Mouse (Mus musculus): Measurements from ENCODE around the gene Phactr1. TPM values are rescaled to one million over a fixed set of nuclear protein-coding genes. Genes with fewer than 3 reads are reported as not detected.
A peak's percentile ranks its signal among the peaks of the same experiment; 100 is the strongest.

The Phactr1 gene
- total and polyA plus RNA-seq, 2 experiments from 2014 or later = 84.5 to 106 TPM

DNA sequence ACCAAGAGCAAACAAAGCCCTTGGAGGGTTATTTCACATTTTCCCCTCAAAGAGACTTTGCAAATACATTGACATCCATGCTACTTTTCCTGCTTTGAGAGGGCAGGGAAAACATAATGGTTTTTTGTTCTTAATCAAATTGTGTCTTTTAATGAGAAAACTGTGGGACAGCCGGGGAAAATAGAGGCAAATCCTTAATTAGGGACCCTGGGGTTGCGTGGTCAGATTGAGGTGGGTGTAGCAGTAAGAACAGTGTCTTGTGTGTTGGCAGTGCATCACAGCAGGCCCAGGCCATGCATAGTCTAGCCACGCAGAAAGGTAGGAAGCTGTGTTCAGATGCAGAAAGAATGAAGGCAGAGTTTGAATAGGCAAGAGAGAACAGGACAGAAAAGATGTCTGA lies 310.7 kb downstream of the Phactr1 start:
- Histone ChIP-seq H3K27me3 (ENCODE audit: insufficient read depth, low read length) (no peaks in the 10 kb centered on the region), H3K4me2 (ENCODE audit: low read depth) (no peak overlapping the region), H3K36me3 (ENCODE audit: insufficient read depth) (no peaks in the 10 kb centered on the region), H3K4me1 (ENCODE audit: insufficient read depth) (peaks cover 2% of the 10 kb centered on the region; the same call in 1 of the 2 replicates), H3K4me3 (ENCODE audit: low read depth, low read length) (no peak overlapping the region), H3K9me3 (ENCODE audit: low read length) (no peaks in the 10 kb centered on the region), H3K27ac (ENCODE audit: low read depth, low read length) (no peak overlapping the region), H3K9ac (no peak overlapping the region)
- 29% methylated on average over 3 of the region's 3 CpGs for WGBS
- ATAC-seq = no peak
- no peak for DNase-seq
- TF ChIP-seq CTCF (IDR thresholded peaks at IDR 0.05; ENCODE audit: low read depth) = no peak

GRCm38 (mm10) chr13:42992306-42992705 lies 311.9 kb downstream of the Phactr1 start:
- Histone ChIP-seq H3K4me1 (ENCODE audit: insufficient read depth) (peaks cover 2% of the 10 kb centered on the region; the same call in 1 of the 2 replicates), H3K27me3 (ENCODE audit: insufficient read depth, low read length) (no peaks in the 10 kb centered on the region), H3K36me3 (ENCODE audit: insufficient read depth) (no peaks in the 10 kb centered on the region), H3K27ac (ENCODE audit: low read depth, low read length) (no peak overlapping the region), H3K9me3 (ENCODE audit: low read length) (no peaks in the 10 kb centered on the region), H3K4me3 (ENCODE audit: low read depth, low read length) (no peak overlapping the region), H3K4me2 (ENCODE audit: low read depth) (no peak overlapping the region), H3K9ac (no peak overlapping the region)
- 26% methylated on average over 4 of the region's 4 CpGs for WGBS
- DNase-seq = peak; percentile 36
- TF ChIP-seq CTCF (IDR thresholded peaks at IDR 0.05; ENCODE audit: low read depth) = no peak
- no peak for ATAC-seq

- Histone ChIP-seq H3K9me3 (ENCODE audit: low read length) (no peaks in the 10 kb centered on the region), H3K27ac (ENCODE audit: low read depth, low read length) (no peak overlapping the region), H3K9ac (no peak overlapping the region), H3K4me2 (ENCODE audit: low read depth) (no peak overlapping the region), H3K4me1 (ENCODE audit: insufficient read depth) (no peaks in the 10 kb centered on the region), H3K36me3 (ENCODE audit: insufficient read depth) (no peaks in the 10 kb centered on the region), H3K27me3 (ENCODE audit: insufficient read depth, low read length) (no peaks in the 10 kb centered on the region), H3K4me3 (ENCODE audit: low read depth, low read length) (no peak overlapping the region)
- no peak for DNase-seq
- no peak for ATAC-seq
- 82% methylated on average over 3 of the region's 3 CpGs for WGBS
- no peak for TF ChIP-seq CTCF (IDR thresholded peaks at IDR 0.05; ENCODE audit: low read depth)
Observed at GRCm38 (mm10) chr13:42994276-42994675, 313.9 kb downstream of the Phactr1 start.

DNA sequence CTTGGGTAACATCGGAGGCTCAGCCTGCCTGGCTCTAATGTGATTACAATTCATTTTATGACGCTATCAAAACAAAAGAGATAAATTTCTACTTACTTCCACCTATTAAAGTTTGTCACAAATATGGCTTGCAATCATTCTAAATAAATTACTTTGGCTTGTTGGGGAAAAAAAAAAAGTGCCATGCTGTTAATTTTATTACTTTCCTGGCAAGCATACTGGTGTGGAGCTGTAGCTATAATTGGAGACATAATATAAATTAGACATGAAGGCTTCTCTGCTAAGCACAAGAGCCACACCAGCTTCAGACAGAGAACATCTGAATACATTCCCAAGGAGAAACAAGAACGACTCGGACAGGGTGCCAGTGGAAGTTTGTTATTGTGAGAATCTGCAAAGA lies 315.8 kb downstream of the Phactr1 start:
- 43% methylated on average over 4 of the region's 4 CpGs for whole genome bisulfite sequencing
- 0 out of 2 replicates have a peak, but pooled peaks have one; percentile 40 for ATAC-seq
- DNase-seq = peak; percentile 42
- Histone ChIP-seq H3K9ac (no peak overlapping the region), H3K4me2 (ENCODE audit: low read depth) (no peak overlapping the region), H3K27me3 (ENCODE audit: insufficient read depth, low read length) (no peaks in the 10 kb centered on the region), H3K27ac (ENCODE audit: low read depth, low read length) (no peak overlapping the region), H3K9me3 (ENCODE audit: low read length) (no peaks in the 10 kb centered on the region), H3K4me1 (ENCODE audit: insufficient read depth) (no peaks in the 10 kb centered on the region), H3K36me3 (ENCODE audit: insufficient read depth) (no peaks in the 10 kb centered on the region), H3K4me3 (ENCODE audit: low read depth, low read length) (no peak overlapping the region)
- TF ChIP-seq CTCF (IDR thresholded peaks at IDR 0.05; ENCODE audit: low read depth) = no peak

DNA sequence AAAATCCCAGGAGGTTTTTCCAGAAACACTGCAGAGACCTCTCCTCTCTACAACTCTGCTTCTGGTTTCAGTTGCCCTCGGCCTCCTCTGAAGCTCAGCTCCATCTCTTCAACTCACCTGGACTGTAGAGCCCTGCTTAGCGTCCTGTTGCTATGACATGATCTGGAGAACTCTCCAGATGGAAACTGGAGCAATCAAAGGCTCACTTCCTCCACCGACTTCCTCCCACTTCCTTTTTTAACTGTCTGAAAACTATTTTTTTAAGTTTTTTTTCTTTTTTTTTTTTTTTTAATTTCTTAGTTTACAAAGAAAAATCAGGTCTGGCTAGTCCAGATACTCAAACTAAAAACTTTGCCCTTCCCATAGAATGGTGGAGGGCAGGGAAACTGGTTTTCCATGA lies 318.9 kb downstream of the Phactr1 start:
- no peak for TF ChIP-seq CTCF (IDR thresholded peaks at IDR 0.05; ENCODE audit: low read depth)
- Histone ChIP-seq H3K9ac (no peak overlapping the region), H3K9me3 (ENCODE audit: low read length) (no peaks in the 10 kb centered on the region), H3K4me1 (ENCODE audit: insufficient read depth) (no peaks in the 10 kb centered on the region), H3K36me3 (ENCODE audit: insufficient read depth) (no peaks in the 10 kb centered on the region), H3K27me3 (ENCODE audit: insufficient read depth, low read length) (no peaks in the 10 kb centered on the region), H3K4me3 (ENCODE audit: low read depth, low read length) (no peak overlapping the region), H3K27ac (ENCODE audit: low read depth, low read length) (no peak overlapping the region), H3K4me2 (ENCODE audit: low read depth) (no peak overlapping the region)
- 80% methylated on average over 3 of the region's 3 CpGs for WGBS
- DNase-seq = no peak
- no peak for ATAC-seq

DNA sequence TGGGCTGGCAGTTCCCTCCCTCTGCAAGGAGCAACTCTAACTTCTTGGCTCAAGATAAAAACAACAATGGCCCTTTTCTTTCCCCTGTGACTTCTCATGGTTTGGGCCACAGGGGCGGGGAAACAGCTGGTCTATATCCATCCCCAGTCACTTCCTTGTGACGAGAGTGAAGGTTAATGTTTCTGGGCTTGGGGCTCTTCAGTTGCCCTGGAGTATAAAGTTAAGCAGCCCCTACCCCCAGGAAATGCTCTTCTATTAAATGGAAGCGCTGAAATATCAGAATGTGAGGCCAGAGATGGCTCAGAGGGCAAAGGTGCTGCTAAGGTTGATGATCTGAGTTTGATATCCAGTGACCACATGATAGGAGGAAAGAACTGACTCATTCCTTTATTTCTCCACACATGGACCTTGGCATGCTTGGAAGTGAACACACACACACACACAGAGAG lies 324.7 kb downstream of the Phactr1 start:
- Histone ChIP-seq H3K9ac (no peak overlapping the region), H3K4me1 (ENCODE audit: insufficient read depth) (no peaks in the 10 kb centered on the region), H3K27ac (ENCODE audit: low read depth, low read length) (no peak overlapping the region), H3K4me2 (ENCODE audit: low read depth) (no peak overlapping the region), H3K9me3 (ENCODE audit: low read length) (no peaks in the 10 kb centered on the region), H3K27me3 (ENCODE audit: insufficient read depth, low read length) (no peaks in the 10 kb centered on the region), H3K4me3 (ENCODE audit: low read depth, low read length) (no peak overlapping the region), H3K36me3 (ENCODE audit: insufficient read depth) (no peaks in the 10 kb centered on the region)
- no peak for TF ChIP-seq CTCF (IDR thresholded peaks at IDR 0.05; ENCODE audit: low read depth)
- 47% methylated on average over 3 of the region's 3 CpGs for WGBS
- no peak for ATAC-seq
- no peak for DNase-seq

DNA sequence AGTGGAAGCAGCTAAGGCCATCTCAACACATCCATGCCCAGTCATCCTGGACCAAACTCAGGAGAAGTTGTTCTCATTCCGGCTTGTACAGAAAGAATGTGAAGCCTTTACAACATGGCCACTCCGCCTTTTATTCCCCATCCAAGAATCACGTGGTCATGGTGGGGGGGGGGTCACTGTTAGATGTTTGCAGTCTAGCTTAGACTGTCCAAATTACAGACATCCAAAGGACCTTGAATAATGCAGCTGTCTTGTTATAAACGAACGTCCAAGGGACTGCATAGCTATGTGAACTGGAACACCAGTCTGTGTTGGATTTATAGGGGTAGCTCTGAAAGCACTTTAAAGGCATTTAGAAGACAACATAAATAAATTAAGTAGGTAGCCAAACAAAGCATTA lies 328.0 kb downstream of the Phactr1 start:
- H3K36me3 ChIP-seq (ENCODE audit: insufficient read depth) = no peaks in the 10 kb centered on the region
- H3K4me2 ChIP-seq (ENCODE audit: low read depth) = no peak overlapping the region
- H3K27me3 ChIP-seq (ENCODE audit: insufficient read depth, low read length) = no peaks in the 10 kb centered on the region
- no peaks in the 10 kb centered on the region for H3K9me3 ChIP-seq (ENCODE audit: low read length)
- DNase-seq (no peak), ATAC-seq (no peak)
- no peaks in the 10 kb centered on the region for H3K4me1 ChIP-seq (ENCODE audit: insufficient read depth)
- no peak overlapping the region for H3K9ac ChIP-seq
- no peak overlapping the region for H3K27ac ChIP-seq (ENCODE audit: low read depth, low read length)
- no peak overlapping the region for H3K4me3 ChIP-seq (ENCODE audit: low read depth, low read length)
- no peak for TF ChIP-seq CTCF (IDR thresholded peaks at IDR 0.05; ENCODE audit: low read depth)
- 56% methylated on average over 5 of the region's 5 CpGs for WGBS

- DNase-seq (no peak), ATAC-seq (no peak)
- TF ChIP-seq CTCF (IDR thresholded peaks at IDR 0.05; ENCODE audit: low read depth) = no peak
- WGBS = 92% methylated on average over 3 of the region's 3 CpGs
- no peak overlapping the region for H3K4me3 ChIP-seq (ENCODE audit: low read depth, low read length)
- H3K9ac ChIP-seq = no peak overlapping the region
- no peaks in the 10 kb centered on the region for H3K9me3 ChIP-seq (ENCODE audit: low read length)
- no peak overlapping the region for H3K4me2 ChIP-seq (ENCODE audit: low read depth)
- H3K27ac ChIP-seq (ENCODE audit: low read depth, low read length) = no peak overlapping the region
- no peaks in the 10 kb centered on the region for H3K4me1 ChIP-seq (ENCODE audit: insufficient read depth)
- no peaks in the 10 kb centered on the region for H3K36me3 ChIP-seq (ENCODE audit: insufficient read depth)
- H3K27me3 ChIP-seq (ENCODE audit: insufficient read depth, low read length) = no peaks in the 10 kb centered on the region
Observed at GRCm38 (mm10) chr13:43009596-43009995, 329.2 kb downstream of the Phactr1 start.
